Mouse (Mus musculus) urinary bladder, adult 18-20 months (tissue): ENCODE results near the gene Trim23.
"Not testable (repeated sequence)": the region's sequence is repeated elsewhere in the genome, so short reads cannot be mapped to it uniquely, and the experiment has no call there.

Source experiments
- DNase-seq, 2 experiments: peaks; one replicate each; pipeline ENCODE4 v3.0.0; 2022; ENCODE audit warnings: low spot score in 2 of 2, mixed read lengths in 2 of 2

The Trim23 gene

GRCm38 (mm10) chr13:104178650-104179121, at the start of gene Trim23:
Gene Trim23 (plus strand): TSS chr13:104178797.
- peak; percentile 77 to 95 for DNase-seq

- DNase-seq = no peak
Measured at GRCm38 (mm10) chr13:104132561-104132960, 46.0 kb upstream of the Trim23 start.

- no peak for DNase-seq
Measured at GRCm38 (mm10) chr13:104134510-104135085, 44.0 kb upstream of the Trim23 start.

- peak; percentile 34 to 47 for DNase-seq
Measured at GRCm38 (mm10) chr13:104139369-104140209, 39.0 kb upstream of the Trim23 start.

GRCm38 (mm10) chr13:104144871-104145270, 33.7 kb upstream of the Trim23 start:
- DNase-seq = no peak

- DNase-seq = no peak
Measured at GRCm38 (mm10) chr13:104145646-104146045, 33.0 kb upstream of the Trim23 start.

GRCm38 (mm10) chr13:104154180-104154579, 24.4 kb upstream of the Trim23 start:
- DNase-seq = no peak

- DNase-seq = no peak
Measured at GRCm38 (mm10) chr13:104155106-104155505, 23.5 kb upstream of the Trim23 start.

GRCm38 (mm10) chr13:104155686-104156085, 22.9 kb upstream of the Trim23 start:
- DNase-seq = no peak

- DNase-seq = no peak
Measured at GRCm38 (mm10) chr13:104171711-104172110, 6.9 kb upstream of the Trim23 start.

GRCm38 (mm10) chr13:104172498-104172897, 6.1 kb upstream of the Trim23 start:
- no peak for DNase-seq

GRCm38 (mm10) chr13:104176874-104177273, 1.7 kb upstream of the Trim23 start:
- no peak for DNase-seq

GRCm38 (mm10) chr13:104177796-104178649, 574 bp upstream of the Trim23 start, which contains the start of gene Trappc13:
Gene Trappc13 (minus strand): TSS chr13:104178469.
- peak; percentile 65 to 76 for DNase-seq

- no peak for DNase-seq
Measured at GRCm38 (mm10) chr13:104179176-104179888, 735 bp downstream of the Trim23 start.

- no peak for DNase-seq
Measured at GRCm38 (mm10) chr13:104187357-104187756, 8.8 kb downstream of the Trim23 start.

- DNase-seq = not testable (repeated sequence)
Measured at GRCm38 (mm10) chr13:104195891-104196290, 17.3 kb downstream of the Trim23 start.

- DNase-seq = no peak
Measured at GRCm38 (mm10) chr13:104204313-104204712, 25.7 kb downstream of the Trim23 start.

- no peak for DNase-seq
Measured at GRCm38 (mm10) chr13:104227478-104227877, 48.9 kb downstream of the Trim23 start.

- DNase-seq = peak; percentile 91 to 94
Measured at GRCm38 (mm10) chr13:104228384-104229066, 49.9 kb downstream of the Trim23 start, which contains the start of the genes Cenpk and Ppwd1. Gene Cenpk (plus strand): TSS chr13:104228611. Gene Ppwd1 (minus strand): TSS chr13:104228843.

GRCm38 (mm10) chr13:104229181-104229580, 50.6 kb downstream of the Trim23 start:
- DNase-seq = no peak
